Mouse (Mus musculus) hindlimb bud, embryonic 11.5 days (tissue): ENCODE measurements around the gene Scn2b.

Source experiments
- DNase-seq: peaks from one replicate; pipeline ENCODE4 v3.0.0-alpha.2; 2012; ENCODE audit warnings: low read depth, low spot score; ENCODE audit errors: extremely low spot score

Scn2b gene

DNA sequence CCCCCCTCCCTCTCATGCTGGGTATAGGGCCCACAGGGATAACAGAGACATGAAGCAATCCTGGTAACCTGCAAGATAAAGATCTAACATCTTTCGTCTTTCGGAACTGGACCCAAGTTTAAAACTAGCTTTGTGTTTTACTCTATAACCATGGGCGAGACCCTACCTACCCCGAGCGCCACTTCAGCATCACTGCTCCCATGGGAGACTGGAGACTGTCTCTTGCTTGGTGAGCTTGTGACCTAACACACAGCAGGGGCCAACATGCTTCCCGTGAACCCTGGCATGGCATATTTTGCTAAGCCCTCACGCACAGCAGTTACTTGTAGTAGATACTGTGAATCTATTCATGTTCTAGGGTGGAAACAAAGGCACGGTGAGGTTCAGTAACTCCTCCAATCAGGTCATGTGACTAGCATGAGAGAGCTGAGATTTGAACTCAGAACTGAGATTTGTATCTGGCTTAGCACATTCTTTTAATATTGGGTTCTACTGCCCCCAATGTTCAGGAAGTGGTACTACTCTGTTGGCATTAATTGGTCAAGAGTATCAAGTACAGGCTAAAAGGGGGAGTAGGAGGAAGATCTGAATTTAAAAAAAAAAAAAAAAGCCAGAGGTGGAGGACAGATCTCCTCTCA is 1.9 kb downstream of the Scn2b start:
- no peak for DNase-seq

DNA sequence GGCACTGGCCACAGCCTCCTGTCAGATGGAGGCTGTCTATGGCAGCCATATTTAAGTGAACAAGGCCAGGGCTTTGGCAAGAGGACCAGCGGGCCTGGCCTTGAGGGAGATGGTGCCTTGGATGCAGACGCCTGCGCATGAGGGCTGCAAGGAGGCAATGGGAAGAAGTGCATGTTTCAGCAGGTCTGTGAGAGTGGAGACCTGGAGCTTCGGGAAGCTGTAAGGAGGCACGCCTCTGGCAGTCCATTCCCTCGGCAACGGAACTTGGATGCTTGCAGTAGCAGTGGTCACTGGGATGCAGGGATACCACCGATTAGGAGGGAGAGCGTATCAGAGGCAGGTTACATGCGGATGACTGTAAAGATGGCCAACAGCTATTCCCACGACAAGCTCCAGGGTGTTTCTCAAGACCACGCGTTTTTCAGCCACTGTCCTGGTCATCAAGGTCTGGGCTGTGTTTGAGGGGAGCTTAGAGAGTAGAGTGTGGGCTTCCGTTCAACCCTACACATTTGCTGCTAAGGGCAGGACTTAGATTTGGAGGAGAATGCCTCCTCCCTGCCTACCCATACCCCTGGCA is 2.5 kb downstream of the Scn2b start:
- no peak for DNase-seq

DNA sequence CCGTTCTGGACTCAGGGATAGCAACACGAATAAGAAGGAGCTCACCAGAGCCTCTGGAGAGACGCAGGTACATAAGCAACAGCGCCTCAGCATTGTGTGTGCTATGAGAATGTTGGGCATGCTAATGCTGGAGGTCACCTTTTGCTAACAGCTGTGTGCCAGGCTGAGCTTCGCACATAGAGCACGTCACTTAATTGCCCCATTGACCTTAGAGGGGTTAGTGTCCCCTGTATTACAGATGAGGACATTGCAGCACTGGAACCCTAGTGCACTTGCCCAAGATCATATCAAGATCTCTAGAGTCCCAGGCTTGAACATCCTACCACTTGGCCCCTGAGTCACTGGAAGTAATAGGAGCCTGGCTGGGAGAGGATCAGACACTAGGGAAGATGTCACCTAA is 3.0 kb downstream of the Scn2b start:
- DNase-seq, result no peak

DNA sequence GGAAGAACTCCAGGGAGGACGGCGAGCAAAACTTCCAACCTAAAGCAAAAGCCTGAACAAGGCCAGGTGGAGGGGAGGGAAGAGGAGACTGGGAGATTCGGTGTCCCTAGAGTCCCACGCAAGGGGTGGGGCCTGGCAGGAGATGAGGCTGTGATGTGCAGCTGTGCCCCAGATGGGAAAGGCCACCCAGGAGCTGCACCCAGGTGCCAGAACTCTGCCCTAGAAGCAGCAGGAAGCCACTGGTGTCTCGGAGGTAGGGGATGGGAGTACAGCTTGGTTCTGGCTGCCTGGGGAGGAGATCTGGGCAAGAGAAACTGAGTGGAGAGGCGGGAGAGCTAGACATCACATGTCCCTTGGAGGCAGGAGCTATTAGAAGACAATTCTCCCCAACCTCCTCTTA is 3.4 kb downstream of the Scn2b start:
- DNase-seq, result no peak

DNA sequence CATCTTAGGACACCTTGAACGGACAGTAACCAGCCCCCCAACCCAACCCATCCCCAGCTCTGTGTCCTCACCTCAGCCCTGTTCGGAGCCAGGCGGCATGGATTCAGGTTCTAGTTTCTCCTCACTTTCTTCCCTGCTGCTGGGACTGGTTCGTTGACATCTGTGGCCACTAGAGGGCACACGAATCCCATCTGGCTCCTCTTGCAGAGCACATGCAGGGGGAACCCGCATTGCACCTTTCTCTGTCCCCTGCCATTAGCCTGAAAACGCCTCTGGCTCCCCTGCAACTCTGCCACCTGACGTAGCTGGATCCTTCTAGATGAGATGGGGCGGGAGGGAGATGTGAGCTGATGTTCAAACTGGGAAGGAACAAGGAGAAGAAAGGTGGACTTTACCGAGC is 4.2 kb downstream of the Scn2b start:
- DNase-seq, result no peak

DNA sequence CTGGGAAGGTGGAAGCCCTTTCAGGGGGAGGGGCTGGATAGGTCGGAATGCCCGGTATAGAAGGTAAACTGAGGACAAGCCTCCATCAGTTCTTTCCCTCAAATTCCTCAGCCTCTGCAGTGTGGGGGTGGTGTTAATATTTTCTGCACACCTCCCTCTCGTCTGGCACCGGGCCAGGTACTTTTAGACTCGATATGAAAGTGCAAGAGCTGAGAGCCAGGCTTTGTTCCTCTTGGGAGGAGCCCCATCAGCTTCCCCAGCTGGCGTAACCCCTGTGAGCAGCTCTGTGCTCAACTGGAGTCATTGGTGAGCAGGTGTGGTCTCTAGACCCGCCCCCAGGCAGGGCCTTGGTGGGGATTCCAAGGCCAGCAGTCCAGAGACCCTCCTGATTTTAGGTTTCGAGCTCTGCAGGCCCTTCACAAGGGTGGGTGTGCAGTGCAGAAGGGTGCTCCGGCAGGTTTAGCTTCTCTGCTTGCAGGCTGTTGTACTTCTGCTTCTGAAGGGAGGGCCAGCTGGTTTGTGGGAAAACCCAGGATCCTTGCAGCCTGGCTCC is 4.7 kb downstream of the Scn2b start:
- DNase-seq, result no peak

DNA sequence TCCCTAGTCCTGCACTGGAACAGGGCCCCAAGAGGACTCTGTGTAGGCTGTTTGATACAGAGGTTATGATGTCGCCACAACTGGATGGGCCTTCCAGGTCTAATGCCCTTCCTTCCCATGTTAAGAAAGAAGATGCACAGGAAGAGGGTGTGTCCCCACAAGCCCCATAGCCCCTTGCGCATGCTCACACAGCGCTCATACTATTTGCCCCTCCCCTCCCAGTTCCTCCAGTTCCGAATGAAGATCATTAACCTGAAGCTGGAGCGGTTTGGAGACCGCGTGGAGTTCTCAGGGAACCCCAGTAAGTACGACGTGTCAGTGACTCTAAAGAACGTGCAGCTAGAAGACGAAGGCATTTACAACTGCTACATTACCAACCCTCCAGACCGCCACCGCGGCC is 7.6 kb downstream of the Scn2b start:
- no peak for DNase-seq

DNA sequence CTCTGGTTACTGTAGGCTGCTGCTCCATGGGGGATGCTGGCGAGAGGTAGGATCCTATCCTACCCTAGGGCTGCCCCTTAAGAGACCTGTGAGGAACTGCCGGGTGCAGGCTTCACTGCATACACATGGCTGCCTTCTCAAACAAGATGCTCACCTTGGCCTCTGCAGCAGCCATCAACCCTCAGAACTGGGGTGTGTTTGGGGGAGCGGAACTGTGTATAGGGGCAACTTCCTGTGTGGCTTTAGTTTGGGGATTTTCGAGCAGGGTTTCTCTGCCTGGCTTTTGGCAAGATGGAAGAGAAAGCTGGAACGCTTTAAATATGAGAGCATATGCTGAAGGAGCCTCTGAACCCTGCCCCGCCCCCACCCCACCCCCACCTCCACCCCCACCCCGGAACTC is 9.4 kb downstream of the Scn2b start:
- DNase-seq, result no peak

DNA sequence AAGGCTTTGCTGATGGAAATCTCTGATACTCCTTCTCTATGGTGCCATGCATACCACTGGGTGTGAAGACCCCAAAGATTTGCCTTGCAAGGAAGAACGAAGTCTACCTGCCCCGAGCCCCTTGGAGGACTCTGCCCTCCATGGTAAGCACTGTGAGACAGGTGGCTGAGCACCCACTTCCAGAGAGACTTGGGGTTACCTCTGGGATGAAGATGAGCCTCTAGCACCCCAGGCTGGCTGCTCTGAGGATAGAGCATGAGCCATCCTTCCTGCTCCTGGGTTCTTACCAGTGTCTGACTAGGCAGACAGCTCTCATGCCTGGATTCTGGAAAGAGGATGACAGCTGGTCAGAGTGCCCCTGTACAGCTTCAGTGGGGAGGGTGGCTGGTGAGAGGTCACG is 12.5 kb downstream of the Scn2b start:
- DNase-seq, result no peak

DNA sequence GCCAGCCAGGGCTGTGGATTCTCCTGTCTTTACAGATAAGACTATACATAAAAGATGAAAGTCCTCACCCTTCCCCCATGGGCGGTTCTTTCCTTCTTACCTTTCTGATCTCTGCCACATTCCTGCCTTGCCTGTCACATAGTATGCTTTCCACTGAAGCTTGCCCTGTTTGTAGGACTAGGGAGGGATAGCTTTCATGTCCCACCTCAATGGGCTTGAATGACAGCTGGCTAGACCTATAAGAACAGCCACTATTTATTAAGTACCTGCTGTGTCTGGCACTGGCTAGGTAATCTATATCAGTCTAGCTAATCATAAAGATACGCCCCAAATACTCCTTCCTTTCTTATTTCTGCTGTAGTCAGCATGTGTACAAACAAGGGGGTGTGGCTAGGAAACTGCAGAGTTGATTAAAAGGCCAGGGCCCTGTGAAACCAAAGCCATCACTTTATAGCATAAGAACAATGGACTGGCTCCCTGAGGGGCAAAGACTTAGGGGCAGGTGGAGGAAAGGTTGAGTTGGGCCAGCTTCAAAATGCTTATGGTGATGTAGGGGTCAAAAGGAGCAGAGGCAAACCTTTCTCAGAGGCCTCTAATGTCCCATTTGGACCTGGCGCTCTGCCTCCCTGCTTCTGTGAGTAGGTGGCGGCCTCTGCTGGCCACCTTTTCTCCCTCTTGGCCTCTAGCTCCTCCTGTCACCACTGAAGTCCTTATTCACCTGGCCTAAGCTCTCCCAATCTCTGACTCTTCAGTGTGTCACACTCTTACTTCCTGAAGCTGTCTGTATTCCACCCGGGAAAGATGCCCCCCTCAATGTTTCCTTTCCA is 16.1 kb downstream of the Scn2b start:
- DNase-seq, result no peak

DNA sequence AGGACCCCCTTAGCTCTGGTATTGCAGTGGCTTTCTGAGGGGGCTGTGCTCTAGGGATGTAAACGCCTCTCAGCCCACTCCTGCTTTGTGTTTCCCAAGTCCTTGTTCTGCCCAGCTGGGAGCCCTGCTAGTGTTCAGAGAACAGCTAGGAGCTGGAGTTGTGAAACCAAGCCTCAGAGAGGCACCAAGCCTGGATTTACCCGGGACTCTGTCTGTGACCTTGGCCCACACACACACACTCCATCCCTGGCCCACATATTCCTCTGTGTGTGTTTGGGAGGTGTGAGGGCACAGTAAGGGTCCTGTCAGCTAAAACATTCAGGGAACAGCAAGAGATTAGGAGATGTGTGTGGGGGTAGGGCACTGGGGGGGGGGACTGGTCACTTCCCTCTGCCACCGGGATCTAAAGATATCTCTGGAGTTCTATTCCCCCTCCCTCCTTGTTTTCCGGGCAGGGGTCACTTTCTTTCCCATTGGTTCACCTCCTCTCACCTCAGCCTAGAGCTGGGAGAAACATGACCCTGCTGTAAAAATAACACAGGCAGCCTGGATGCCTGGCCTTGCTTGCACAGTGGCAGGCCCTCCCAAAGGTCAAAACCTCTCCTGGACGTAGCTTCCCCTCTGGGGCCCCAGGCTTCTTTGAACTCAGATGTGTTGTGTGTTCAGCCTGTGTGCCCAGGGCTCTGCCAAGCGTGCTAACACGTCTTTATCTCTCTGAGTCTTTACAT is 19.0 kb downstream of the Scn2b start:
- no peak for DNase-seq

DNA sequence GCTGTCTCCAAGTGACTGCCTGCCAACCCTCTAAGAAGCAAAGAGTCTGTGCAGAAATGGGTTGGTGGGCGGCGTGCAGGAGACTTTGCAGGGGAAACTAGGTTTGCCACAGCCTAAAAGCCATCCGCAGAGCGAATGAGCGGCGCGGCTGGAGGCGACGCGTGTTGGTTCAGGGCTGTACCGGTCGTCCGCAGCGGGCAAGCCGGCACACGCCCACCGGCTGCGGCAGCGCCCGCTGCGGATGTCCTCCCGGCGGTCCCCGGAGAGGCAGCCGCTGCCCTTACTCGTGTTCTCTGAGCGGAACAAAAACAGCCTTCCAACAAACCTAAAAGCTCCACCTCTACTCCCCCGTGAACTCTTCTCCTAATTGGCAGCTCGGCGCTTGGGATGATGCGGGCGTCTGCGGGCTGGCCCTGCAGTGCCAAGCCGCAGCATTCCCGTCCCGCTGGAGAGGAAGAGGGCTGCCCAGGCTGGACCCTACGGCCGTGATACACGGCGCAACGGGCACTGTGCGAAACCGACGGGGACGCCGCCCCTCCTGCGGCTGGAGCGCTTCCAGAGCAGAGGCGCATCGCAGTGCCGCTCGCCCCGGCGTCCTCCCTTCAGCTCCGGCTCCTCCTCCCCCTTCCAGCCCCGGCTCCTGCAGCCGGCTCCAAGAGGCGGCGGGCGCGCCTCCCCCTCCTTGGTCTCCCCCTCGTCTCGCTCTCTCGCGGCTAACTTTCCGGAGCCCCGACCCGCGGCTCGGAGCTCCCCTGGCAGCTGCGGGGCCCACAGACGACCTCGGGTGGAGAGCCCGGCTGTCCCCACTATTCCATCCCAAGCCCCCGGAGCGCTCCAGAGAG is 20.8 kb downstream of the Scn2b start, which contains the start of gene Scn4b:
Gene Scn4b (plus strand): TSS at position 205 of the 842 bp plus-strand sequence.
- DNase-seq, result no peak

DNA sequence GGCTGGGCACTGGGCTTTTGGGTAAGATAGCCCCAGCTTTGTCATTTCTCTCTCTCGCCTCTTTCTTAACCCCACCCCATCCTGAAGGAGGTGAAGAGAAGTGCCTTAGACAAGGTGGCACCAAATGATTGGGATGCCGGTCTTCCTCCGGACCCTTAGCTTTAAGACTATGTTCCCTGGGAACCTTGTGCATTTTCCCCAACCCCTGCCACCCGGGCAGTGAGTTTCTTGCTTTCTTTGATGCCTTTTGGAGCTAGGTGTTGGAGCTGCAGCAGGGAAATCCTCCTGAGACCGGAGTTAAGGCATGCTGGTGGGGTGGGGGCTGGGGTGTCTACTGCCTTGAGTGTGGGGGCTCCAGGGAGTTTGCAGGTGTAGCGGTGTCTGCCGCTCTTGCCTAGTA is 21.5 kb downstream of the Scn2b start:
- no peak for DNase-seq

DNA sequence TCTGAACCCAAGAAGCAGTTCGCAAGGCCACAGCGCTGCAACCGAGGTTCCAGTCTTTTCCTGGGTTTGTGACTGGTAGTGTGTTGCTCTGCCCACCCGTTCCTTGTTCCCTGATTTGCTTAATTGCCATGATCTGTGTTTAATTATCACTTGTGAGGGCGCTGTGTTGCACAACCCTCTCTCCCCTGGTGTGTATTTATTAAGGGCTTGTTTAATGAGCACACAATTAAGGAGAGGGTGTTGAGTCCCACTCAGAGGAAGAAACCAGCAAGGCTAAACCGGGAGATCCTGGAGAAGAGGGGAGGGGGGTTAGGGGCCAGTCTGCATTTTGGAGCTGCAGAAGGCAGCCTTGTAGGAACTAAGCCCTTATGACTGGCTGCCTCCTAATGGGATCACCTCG is 23.4 kb downstream of the Scn2b start:
- DNase-seq, result no peak

DNA sequence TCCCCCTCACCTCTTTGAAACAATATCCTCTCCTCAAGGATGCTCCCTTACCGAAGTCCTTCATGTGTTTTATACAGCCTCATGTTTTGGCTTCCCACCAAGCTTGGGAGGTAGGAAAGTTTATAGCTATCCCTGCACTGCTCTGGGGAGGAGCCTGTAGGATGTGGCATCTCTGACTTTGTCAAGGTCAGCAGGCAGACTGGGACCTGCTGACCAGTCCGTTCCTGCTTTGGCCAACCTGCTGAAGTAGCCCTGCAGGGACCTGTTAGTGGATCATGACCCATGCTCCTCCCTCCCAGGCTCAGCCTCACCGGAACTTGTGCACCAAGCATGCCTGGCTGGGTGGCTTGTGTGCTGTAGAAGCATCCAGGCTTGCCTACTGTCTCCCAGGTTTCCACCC is 25.1 kb downstream of the Scn2b start:
- no peak for DNase-seq

DNA sequence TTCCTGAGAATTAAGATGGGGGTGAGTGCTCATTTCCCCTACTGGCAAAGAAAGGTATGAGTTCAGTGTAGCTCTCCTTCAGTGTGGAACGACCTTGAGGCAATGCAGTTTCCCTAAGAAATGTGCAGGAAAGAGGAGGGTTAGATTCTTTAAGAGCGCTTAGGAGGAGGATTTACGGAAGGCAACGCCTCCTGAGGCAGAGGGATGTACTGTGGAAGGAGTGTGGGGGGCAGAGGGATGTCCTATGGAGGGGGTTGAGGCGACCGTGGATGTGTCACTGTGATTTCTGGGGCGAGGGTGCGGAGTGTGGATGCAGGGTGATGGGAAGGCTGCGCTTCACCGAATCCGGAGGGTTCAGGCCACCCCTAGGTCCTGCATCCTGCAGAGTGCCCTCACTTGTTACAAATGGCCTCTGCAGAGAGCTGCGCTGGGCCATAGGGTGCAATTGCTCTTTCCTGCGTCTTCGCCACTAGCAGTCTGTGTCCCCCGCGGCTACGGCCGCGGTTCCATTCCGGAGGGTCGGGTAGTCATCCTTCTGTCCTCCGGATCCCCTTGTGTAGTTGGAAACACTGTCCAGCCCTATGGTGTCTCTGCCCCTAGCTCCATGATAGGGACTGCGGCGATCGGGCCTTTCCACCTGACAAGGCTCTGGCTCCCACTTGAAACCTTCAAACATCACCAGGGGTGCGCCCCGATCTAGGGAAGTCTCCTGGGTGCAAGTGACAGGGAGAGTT is 28.1 kb downstream of the Scn2b start:
- DNase-seq, result no peak

DNA sequence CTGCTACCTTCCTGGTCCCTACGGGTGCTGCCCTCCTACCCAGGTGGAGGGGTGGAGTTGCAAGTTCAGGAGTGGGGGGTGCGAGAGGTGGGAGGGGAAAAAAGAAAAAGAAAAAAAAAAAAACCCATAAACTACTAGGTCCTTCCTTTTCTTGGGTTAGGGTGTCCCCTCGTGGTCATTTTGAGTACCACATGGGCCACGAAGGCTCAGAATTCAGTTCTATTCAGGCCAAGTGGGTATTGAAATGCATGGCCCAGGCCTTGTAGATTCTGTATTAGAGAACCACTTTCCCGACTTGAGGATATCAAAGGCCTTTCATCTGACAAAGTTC is 28.6 kb downstream of the Scn2b start:
- DNase-seq, result no peak

DNA sequence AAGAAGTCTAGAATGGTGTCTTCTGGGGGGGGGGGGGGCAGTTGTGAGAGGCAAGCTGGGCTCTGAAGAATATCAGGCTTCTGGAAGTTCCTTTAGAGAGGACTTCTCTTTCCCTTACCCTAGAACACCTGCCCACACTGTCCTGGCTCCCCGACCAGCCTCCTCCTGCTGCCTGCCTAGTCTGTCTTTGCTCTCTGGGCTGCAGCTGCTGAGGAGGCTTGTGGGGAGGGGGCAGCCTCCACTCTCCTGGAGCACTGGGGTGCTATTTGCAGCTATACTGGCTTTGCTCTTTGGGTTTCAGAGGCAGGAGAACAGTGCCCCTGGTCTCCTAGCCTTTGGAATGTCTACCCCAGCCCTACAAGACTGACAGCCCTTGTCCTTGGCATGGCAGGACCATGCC is 33.4 kb downstream of the Scn2b start:
- DNase-seq, result no peak

DNA sequence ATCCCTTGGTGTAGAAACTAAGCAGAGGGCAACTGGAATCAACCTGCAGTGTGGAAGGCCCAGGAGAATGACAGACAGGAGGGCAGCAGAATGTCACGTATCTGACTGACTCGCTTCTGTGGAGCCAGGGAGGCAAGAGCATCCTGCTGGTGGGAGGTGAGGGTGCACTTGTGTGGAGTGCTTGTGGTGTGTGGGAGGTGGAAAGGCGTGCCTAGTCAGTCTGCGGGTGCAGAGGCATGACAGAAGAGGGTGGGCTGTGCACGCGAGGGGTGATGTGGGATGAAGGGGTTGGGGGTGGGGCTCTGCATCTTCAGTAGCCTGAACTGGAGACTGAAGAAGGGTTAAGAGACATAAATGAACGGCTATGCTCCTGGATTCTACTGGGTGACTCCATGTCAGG is 35.8 kb downstream of the Scn2b start:
- no peak for DNase-seq

DNA sequence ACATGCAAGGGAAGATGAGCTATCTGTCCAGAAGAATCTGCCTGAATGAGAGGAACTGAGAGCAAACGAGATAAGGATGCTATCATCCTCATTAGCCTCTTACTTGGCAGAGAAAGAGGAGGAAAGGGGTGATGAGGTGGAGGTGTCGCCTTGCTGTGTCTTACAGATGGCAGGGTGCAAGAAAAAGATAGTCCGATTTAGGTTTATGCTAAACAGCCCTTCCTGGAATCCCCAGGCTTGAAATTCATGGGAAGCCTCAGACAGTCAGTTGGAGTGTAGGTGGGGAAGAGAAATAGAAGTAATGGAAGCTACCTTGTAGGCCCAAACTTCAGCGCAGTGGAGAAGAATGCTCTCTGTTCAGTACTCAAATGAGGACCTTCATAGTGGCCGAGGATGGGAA is 50.3 kb downstream of the Scn2b start:
- no peak for DNase-seq
